Mouse (Mus musculus) liver, postnatal 0 days (tissue): ENCODE measurements around the gene Smbd1. TPM values are rescaled to one million over a fixed set of nuclear protein-coding genes. Genes with fewer than 3 reads are reported as not detected.

ENCODE experiments used
- ATAC-seq: fragments of 200-750 bp; cut with Nextera tagmentation; 2 replicates; pipeline ENCODE4 v1.8.0; 2017; ENCODE audit warnings: mild to moderate bottlenecking, moderate library complexity
- DNase-seq: peaks from one replicate; pipeline ENCODE4 v3.0.0-alpha.2; 2016
- H3K27ac ChIP-seq: fragments of 300-500 bp; sonication (generic); 2 replicates; pipeline ENCODE4 v1.5.1; 2014; ENCODE audit warnings: antibody characterized with exemption, moderate library complexity, mild to moderate bottlenecking, low read depth
- H3K27me3 ChIP-seq: fragments of 300-500 bp; sonication (generic); 2 replicates; pipeline ENCODE4 v1.6.1; 2014; ENCODE audit warnings: low read length, control low read depth, mixed read lengths; ENCODE audit not compliant: insufficient read depth
- H3K36me3 ChIP-seq: fragments of 300-500 bp; sonication (generic); replicated peaks from 2 replicates; pipeline ENCODE4 v1.6.1; 2014; ENCODE audit warnings: mild to moderate bottlenecking, control low read depth, low read length, moderate library complexity, mixed read lengths; ENCODE audit not compliant: insufficient read depth
- H3K4me1 ChIP-seq: fragments of 300-500 bp; sonication (generic); 2 replicates; pipeline ENCODE4 v1.6.1; 2014; ENCODE audit warnings: antibody characterized with exemption, mild to moderate bottlenecking, control low read depth; ENCODE audit not compliant: insufficient read depth
- H3K4me2 ChIP-seq: fragments of 300-500 bp; sonication (generic); 2 replicates; pipeline ENCODE4 v1.6.1; 2014; ENCODE audit warnings: low read depth, mild to moderate bottlenecking, low read length, moderate library complexity, mixed read lengths
- H3K4me3 ChIP-seq: fragments of 300-500 bp; sonication (generic); 2 replicates; pipeline ENCODE4 v1.5.1; 2014; ENCODE audit warnings: low read depth, low read length
- H3K9ac ChIP-seq: fragments of 300-500 bp; sonication (generic); replicated peaks from 2 replicates; pipeline ENCODE4 v1.6.1; 2014; ENCODE audit warnings: mild to moderate bottlenecking, moderate library complexity
- H3K9me3 ChIP-seq: fragments of 300-500 bp; sonication (generic); 2 replicates; pipeline ENCODE4 v1.6.1; 2016; ENCODE audit warnings: mild to moderate bottlenecking, control low read depth, low read length, mixed read lengths
- CTCF ChIP-seq: sonication (generic); IDR thresholded peaks from 2 replicates; pipeline ENCODE4 v1.5.1; 2016; ENCODE audit warnings: antibody characterized with exemption, low read depth
- EP300 ChIP-seq: IDR thresholded peaks from 2 replicates; pipeline ENCODE4 v1.6.1; 2016; ENCODE audit warnings: antibody characterized with exemption, low read depth, mild to moderate bottlenecking
- WGBS: fragments of 180-500 bp; shearing (Covaris S2); extraction: QIAGEN DNeasy Blood & Tissue Kit; methylation state at CpG from one replicate; pipeline ENCODE4 v1.1.7; 2014; ENCODE audit not compliant: insufficient replicate concordance; 5-methylcytosine and 5-hydroxymethylcytosine counted together
- polyA plus RNA-seq: library from polyadenylated mRNA; unstranded; fragments of >200 nt; fragmentation: Nextera tagmentation; extraction: Ambion mirVana; gene quantifications from 2 replicates; pipeline ENCODE4 v1.2.1, GENCODE M21; 2015

Gene Smbd1
- polyA plus RNA-seq, 1 experiment from 2014 or later = not detected

DNA sequence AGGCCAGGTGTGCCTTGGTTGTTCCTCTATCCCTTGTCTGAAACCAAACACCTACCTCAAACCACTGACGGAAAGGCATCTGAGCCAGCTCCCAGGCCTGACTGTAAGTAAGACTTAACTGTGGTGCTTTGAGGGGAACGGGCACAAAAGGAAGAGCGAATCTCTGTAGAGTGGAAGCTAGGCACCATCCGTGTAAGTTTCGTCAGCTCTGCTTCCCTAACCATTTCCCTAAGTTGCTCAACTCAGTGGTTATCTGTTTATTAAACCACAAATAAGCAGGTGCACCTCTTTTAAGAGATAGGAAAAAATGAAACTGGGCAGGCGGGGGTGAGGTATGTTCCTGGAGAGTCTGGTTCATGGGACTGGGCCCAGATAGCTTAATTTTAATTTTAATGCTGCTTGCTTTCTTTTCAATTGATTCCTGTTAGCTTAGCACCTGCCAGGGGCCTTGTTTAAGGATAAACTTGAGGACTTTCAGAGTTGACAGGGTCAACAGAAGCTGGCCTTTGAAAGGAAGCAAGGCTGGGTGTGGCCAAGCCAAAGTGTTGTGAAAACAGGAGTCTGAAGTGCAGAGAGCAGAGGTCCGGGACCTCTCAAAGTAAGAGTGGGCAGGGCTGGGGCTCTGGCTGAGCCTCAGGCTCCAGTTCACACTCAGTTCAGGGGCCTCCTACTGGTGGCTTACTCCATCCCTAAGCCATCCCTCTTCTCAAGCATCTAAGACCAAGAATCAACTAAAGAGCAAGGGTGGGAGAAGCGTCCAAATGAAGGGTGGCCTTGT is 2.7 kb downstream of the Smbd1 start:
- no peak overlapping the region for H3K4me3 ChIP-seq
- TF ChIP-seq EP300 (no peak), CTCF (no peak)
- no peaks in the 10 kb centered on the region for H3K27me3 ChIP-seq
- H3K4me1 ChIP-seq = peaks cover 28% of the 10 kb centered on the region
- 43% methylated on average over 8 of the region's 8 CpGs for WGBS
- no peaks in the 10 kb centered on the region for H3K9me3 ChIP-seq
- peak; percentile 37 for DNase-seq
- no peaks in the 10 kb centered on the region for H3K36me3 ChIP-seq
- peak; percentile 77 for ATAC-seq
- no peak overlapping the region for H3K4me2 ChIP-seq
- no peak overlapping the region for H3K9ac ChIP-seq
- peak overlapping the region; percentile 50 for H3K27ac ChIP-seq

GRCm38 (mm10) chr16:32805151-32805550 is 5.1 kb downstream of the Smbd1 start:
- Histone ChIP-seq H3K4me3 (no peak overlapping the region), H3K4me2 (no peak overlapping the region), H3K9me3 (no peaks in the 10 kb centered on the region), H3K4me1 (peaks cover 28% of the 10 kb centered on the region), H3K36me3 (no peaks in the 10 kb centered on the region), H3K27me3 (no peaks in the 10 kb centered on the region), H3K27ac (no peak overlapping the region), H3K9ac (no peak overlapping the region)
- ATAC-seq (no peak), DNase-seq (no peak)
- WGBS = 58% methylated on average over 7 of the region's 7 CpGs
- TF ChIP-seq CTCF = no peak
- TF ChIP-seq EP300 = no peak

DNA sequence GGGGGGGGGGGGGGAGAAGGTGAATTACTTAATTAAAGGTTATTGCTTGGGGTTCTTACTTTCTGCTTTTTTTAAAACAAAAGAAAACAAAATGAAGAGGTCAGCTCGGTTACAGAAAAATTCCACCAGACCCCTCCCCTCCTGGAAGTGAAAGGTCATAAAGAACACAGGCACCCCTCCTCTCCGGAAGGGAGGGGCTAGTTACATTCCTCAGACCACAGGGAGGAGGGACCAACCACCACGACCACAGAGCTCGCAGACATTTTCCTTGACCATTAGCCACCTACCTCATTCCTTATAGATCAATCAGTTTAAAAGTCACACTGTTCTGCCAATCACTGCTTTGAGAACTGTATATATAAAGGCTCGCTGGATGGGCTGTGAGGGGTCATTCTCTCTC is 6.4 kb downstream of the Smbd1 start:
- no peaks in the 10 kb centered on the region for H3K27me3 ChIP-seq
- DNase-seq = no peak
- peak overlapping the region; percentile 15; the same call in 1 of the 2 replicates for H3K4me2 ChIP-seq
- H3K36me3 ChIP-seq = no peaks in the 10 kb centered on the region
- WGBS = 35% methylated on average over 5 of the region's 5 CpGs
- H3K4me3 ChIP-seq = no peak overlapping the region
- TF ChIP-seq EP300 (no peak), CTCF (no peak)
- ATAC-seq = no peak
- H3K9me3 ChIP-seq = no peaks in the 10 kb centered on the region
- peaks cover 28% of the 10 kb centered on the region for H3K4me1 ChIP-seq
- no peak overlapping the region for H3K27ac ChIP-seq
- H3K9ac ChIP-seq = no peak overlapping the region

DNA sequence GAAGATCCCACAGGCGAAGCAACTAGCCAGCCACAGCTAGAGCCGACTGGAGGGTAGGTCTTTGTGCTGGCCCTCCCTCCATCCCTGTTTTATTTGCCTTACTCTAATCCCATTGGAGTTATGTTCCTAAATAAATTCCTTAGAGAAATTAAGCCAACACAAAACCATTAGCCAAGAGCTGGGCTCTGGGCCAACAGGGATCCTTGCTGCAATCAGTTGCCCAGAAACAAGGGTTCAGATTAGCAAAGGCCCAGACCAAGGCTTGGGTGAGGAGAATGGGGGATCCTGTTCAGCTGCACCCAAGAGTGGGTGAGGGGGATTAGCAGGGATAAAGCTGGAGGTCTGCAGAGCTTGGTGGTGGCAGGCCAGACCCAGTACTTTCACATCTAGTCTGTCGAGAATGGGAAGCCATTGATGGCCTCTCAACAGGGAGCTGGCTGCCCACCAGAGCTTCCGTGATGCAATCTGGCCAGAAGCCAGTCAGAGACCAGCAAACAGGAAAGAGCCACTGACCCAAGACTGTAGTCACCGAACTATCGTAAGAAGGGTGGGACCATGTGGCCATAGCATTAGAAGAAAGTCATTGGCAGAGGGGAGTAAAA is 6.9 kb downstream of the Smbd1 start:
- no peaks in the 10 kb centered on the region for H3K9me3 ChIP-seq
- DNase-seq (peak; percentile 74), ATAC-seq (peak; percentile 55)
- H3K36me3 ChIP-seq = no peaks in the 10 kb centered on the region
- peaks cover 25% of the 10 kb centered on the region for H3K4me1 ChIP-seq
- TF ChIP-seq EP300 (peak; percentile 20; the same call in 1 of the 2 replicates), CTCF (no peak)
- 39% methylated on average over 6 of the region's 6 CpGs for WGBS
- no peaks in the 10 kb centered on the region for H3K27me3 ChIP-seq
- no peak overlapping the region for H3K27ac ChIP-seq
- H3K4me2 ChIP-seq = peak overlapping the region; percentile 15; the same call in 1 of the 2 replicates
- H3K9ac ChIP-seq = no peak overlapping the region
- H3K4me3 ChIP-seq = no peak overlapping the region

DNA sequence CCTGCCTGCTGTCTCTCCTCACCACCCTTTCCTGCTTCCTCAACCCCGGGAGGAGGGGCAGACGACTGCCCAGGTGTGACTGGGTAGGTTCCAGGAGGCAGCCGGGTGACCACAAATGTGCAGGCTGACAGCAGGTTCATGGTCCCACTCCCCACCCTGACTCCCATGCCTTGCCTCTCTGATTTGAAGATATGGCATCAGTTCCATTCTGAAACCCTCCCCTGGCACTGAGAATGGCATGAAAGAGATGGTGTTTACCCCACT is 12.9 kb downstream of the Smbd1 start, which contains the start of gene Muc20:
Gene Muc20, minus strand, starts transcription at position 10 of the 264 bp plus-strand sequence.
- Histone ChIP-seq H3K4me1 (no peaks in the 10 kb centered on the region; the same call in 1 of the 2 replicates), H3K4me3 (no peak within 1 kb of the TSS), H3K9ac (no peak within 1 kb of the TSS), H3K27me3 (no peaks in the 10 kb centered on the region), H3K36me3 (no peaks in the 10 kb centered on the region), H3K9me3 (no peaks in the 10 kb centered on the region), H3K4me2 (no peak within 1 kb of the TSS), H3K27ac (no peak within 1 kb of the TSS)
- DNase-seq (no peak), ATAC-seq (no peak)
- TF ChIP-seq CTCF (no peak), EP300 (no peak)
- 64% methylated on average over 3 of the region's 3 CpGs for WGBS

DNA sequence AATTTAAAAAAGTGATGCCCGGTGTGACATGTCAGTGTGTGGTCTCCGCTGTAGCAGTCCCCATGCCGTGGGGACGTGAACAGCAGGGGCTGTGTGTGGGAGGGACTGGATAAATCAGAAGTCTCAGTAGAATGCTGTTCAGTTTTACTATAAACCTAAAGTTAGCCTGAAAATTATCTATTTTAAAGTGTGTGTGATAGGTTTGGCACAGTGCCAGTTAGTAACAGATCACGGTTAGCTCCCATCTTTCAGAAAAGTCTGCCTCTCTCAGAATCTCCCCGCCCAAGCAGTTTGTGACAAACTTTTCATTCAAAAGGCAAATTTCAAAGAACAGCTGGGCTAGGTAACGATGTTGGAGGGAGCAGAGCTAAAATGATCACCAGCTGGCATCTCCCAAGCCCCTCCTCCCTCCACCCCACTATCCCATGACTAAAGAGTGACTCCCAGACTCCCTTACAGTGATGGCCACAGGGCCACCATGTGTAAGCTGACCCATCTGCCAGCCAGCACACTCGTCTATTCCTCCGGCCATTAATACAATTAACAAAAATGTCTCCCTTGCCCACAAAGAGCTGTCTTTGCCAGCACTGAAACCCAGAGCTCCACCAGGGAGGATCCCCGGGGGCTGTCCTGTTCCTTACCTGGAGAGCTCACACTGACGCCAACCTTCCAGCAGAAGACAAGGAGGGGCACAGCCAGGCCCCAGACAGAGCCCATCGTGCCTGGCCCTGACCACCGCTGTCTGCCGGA is 13.4 kb downstream of the Smbd1 start:
- ATAC-seq = no peak

More for the DNA sequence above, 13.4 kb downstream of the Smbd1 start:
- no peaks in the 10 kb centered on the region for H3K36me3 ChIP-seq
- no peaks in the 10 kb centered on the region for H3K9me3 ChIP-seq
- H3K27me3 ChIP-seq = no peaks in the 10 kb centered on the region
- H3K4me2 ChIP-seq = no peak overlapping the region
- no peak for DNase-seq
- H3K27ac ChIP-seq = no peak overlapping the region
- TF ChIP-seq EP300 = no peak
- no peak for TF ChIP-seq CTCF
- 69% methylated on average over 14 of the region's 14 CpGs for WGBS
- no peak overlapping the region for H3K4me3 ChIP-seq
- H3K9ac ChIP-seq = no peak overlapping the region
- H3K4me1 ChIP-seq = no peaks in the 10 kb centered on the region; the same call in 1 of the 2 replicates
